Comparison of ENCODE assay signal across 9 mouse cellular contexts in genomic region chr6:63255826-63256555, GRCm38 (mm10). TPM values are rescaled to one million over a fixed set of nuclear protein-coding genes. Genes with fewer than 3 reads are reported as not detected.
A peak's percentile ranks its signal among the peaks of the same experiment; 100 is the strongest.
DNase-seq lines count a peak whose midpoint lies in the region; ATAC-seq lines count a peak whose summit lies in the region.
"Had no signal": no experiment of that assay in that cellular context is flagged by ENCODE, and none has a peak within 500 bp of the region (broad histone marks: within the 10 kb centered on the region; RNA-seq: fewer than 3 reads in every experiment).

Grid2 (plus strand) TSS chr6:63255876.

- H3K36me3 ChIP-seq in forebrain, embryonic 15.5 days = no peaks in the 10 kb centered on the region
- no peaks in the 10 kb centered on the region for H3K36me3 ChIP-seq in intestine, embryonic 16.5 days (ENCODE audit: control insufficient read depth, insufficient read depth, low read length)
- no peaks in the 10 kb centered on the region for H3K36me3 ChIP-seq in limb, embryonic 15.5 days
- H3K36me3 ChIP-seq in neural tube, embryonic 15.5 days = no peaks in the 10 kb centered on the region

- H3K4me2 ChIP-seq in forebrain, embryonic 15.5 days (replicated peaks) = peak within 1 kb of the TSS; percentile 98
- peak within 1 kb of the TSS; percentile 99 for H3K4me2 ChIP-seq in intestine, embryonic 16.5 days (ENCODE audit: low read depth, low read length)
- peak within 1 kb of the TSS; percentile 98 for H3K4me2 ChIP-seq in limb, embryonic 15.5 days
- peak within 1 kb of the TSS; percentile 84 for H3K4me2 ChIP-seq in neural tube, embryonic 15.5 days

- peak within 1 kb of the TSS; percentile 56 for H3K4me3 ChIP-seq in forebrain, embryonic 15.5 days
- peak within 1 kb of the TSS; percentile 57 for H3K4me3 ChIP-seq in intestine, embryonic 16.5 days (ENCODE audit: low read length)
- peak within 1 kb of the TSS; percentile 63 for H3K4me3 ChIP-seq in limb, embryonic 15.5 days
- H3K4me3 ChIP-seq in neural tube, embryonic 15.5 days (replicated peaks) = peak within 1 kb of the TSS; percentile 75

- DNase-seq in gastrocnemius, postnatal 14 days = peak; percentile 14
- DNase-seq in gastrocnemius, postnatal 25 days = no peak
- peak; percentile 80 for DNase-seq in cerebellum, adult 11-12 months
- DNase-seq in spleen, postnatal 36 days (ENCODE audit: low spot score in 2 of 2) = no peak

- H3K27ac ChIP-seq in forebrain, embryonic 15.5 days (replicated peaks) = 0 out of 2 replicates have a peak within 1 kb of the TSS, but pooled peaks have one; percentile 38
- H3K27ac ChIP-seq in intestine, embryonic 16.5 days (ENCODE audit: low read length) = no peak within 1 kb of the TSS
- no peak within 1 kb of the TSS for H3K27ac ChIP-seq in limb, embryonic 15.5 days
- H3K27ac ChIP-seq in neural tube, embryonic 15.5 days (replicated peaks) = peak within 1 kb of the TSS; percentile 83

- WGBS in forebrain, embryonic 15.5 days = under 1% methylated on average over 68 of the region's 71 CpGs
- 1% methylated on average over 71 of the region's 71 CpGs for WGBS in intestine, embryonic 16.5 days
- 0% methylated on average over 60 of the region's 71 CpGs for WGBS in limb, embryonic 15.5 days
- under 1% methylated on average over 70 of the region's 71 CpGs for whole genome bisulfite sequencing in neural tube, embryonic 15.5 days

- peak; percentile 85 for ATAC-seq in forebrain, embryonic 15.5 days (replicated peaks)
- ATAC-seq in intestine, embryonic 16.5 days = peak; percentile 74
- ATAC-seq in limb, embryonic 15.5 days (ENCODE audit: insufficient number of reproducible peaks, low FRiP score, low TSS enrichment, low read depth) = no peak
- peak; percentile 80 for ATAC-seq in neural tube, embryonic 15.5 days (ENCODE audit: low FRiP score)

- intact Hi-C loops in gastrocnemius, postnatal 14 days (cut with DNase I; ENCODE audit: low total_unique reads) = no loop called here

- no peaks in the 10 kb centered on the region for H3K9me3 ChIP-seq in forebrain, embryonic 15.5 days
- no peaks in the 10 kb centered on the region for H3K9me3 ChIP-seq in intestine, embryonic 16.5 days (ENCODE audit: control insufficient read depth, low read length)
- H3K9me3 ChIP-seq in limb, embryonic 15.5 days = no peaks in the 10 kb centered on the region
- no peaks in the 10 kb centered on the region for H3K9me3 ChIP-seq in neural tube, embryonic 15.5 days (replicated peaks)

- H3K4me1 ChIP-seq in forebrain, embryonic 15.5 days = peaks cover 20% of the 10 kb centered on the region
- H3K4me1 ChIP-seq in intestine, embryonic 16.5 days (ENCODE audit: control insufficient read depth, insufficient read depth, low read length) = peaks cover 3% of the 10 kb centered on the region; the same call in 1 of the 2 replicates
- H3K4me1 ChIP-seq in limb, embryonic 15.5 days = peaks cover 22% of the 10 kb centered on the region
- H3K4me1 ChIP-seq in neural tube, embryonic 15.5 days = peaks cover 20% of the 10 kb centered on the region

- H3K27me3 ChIP-seq in forebrain, embryonic 15.5 days = peaks cover 3% of the 10 kb centered on the region; the same call in 1 of the 2 replicates
- peaks cover 14% of the 10 kb centered on the region for H3K27me3 ChIP-seq in intestine, embryonic 16.5 days (replicated peaks; ENCODE audit: control insufficient read depth, insufficient read depth, low read length)
- peaks cover 46% of the 10 kb centered on the region for H3K27me3 ChIP-seq in limb, embryonic 15.5 days
- H3K27me3 ChIP-seq in neural tube, embryonic 15.5 days (replicated peaks) = no peaks in the 10 kb centered on the region

- peak within 1 kb of the TSS; percentile 60 for H3K9ac ChIP-seq in forebrain, embryonic 15.5 days (replicated peaks)
- peak within 1 kb of the TSS; percentile 62 for H3K9ac ChIP-seq in intestine, embryonic 16.5 days (ENCODE audit: low read depth, low read length)
- peak within 1 kb of the TSS; percentile 45 for H3K9ac ChIP-seq in limb, embryonic 15.5 days
- H3K9ac ChIP-seq in neural tube, embryonic 15.5 days (replicated peaks) = peak within 1 kb of the TSS; percentile 77

RNA-seq across cellular contexts. Expression of gene Grid2, which starts in this region (rescaled TPM):
- under 1 TPM; 0.18 to 0.25 TPM for total RNA-seq in gastrocnemius, postnatal 14 days (2021)
- not detected for total RNA-seq in gastrocnemius, postnatal 25 days (2021)
- polyA plus RNA-seq in forebrain, embryonic 15.5 days (2015; fragmentation: Nextera tagmentation; extraction: Ambion mirVana) = 2.5 and 3.9 TPM in 2 replicates
- 0.43 and 0.45 TPM in 2 replicates for polyA plus RNA-seq in intestine, embryonic 16.5 days (2015; fragmentation: Nextera tagmentation; extraction: Ambion mirVana)
- polyA plus RNA-seq in limb, embryonic 15.5 days (2015; fragmentation: Nextera tagmentation; extraction: Ambion mirVana) = 1.3 and 1.5 TPM in 2 replicates
- 11.5 and 14.8 TPM in 2 replicates for polyA plus RNA-seq in neural tube, embryonic 15.5 days (2015; fragmentation: Nextera tagmentation; extraction: Ambion mirVana)
- total RNA-seq: hematopoietic stem cell, adult 5-6 weeks had no signal

Comparison
In these comparisons a context has a peak if more than half of its experiments do, and no peak if none do; other contexts are left out.
1. Peak in DNase-seq in gastrocnemius, postnatal 14 days; RNA of the gene not detected or under 1 TPM.
2. Peak in ATAC-seq, H3K4me3 ChIP-seq, H3K9ac ChIP-seq and H3K4me2 ChIP-seq in intestine, embryonic 16.5 days; RNA of the gene not detected or under 1 TPM.
3. H3K27ac ChIP-seq: peak in forebrain, embryonic 15.5 days (single experiment) and neural tube, embryonic 15.5 days (single experiment); none in intestine, embryonic 16.5 days (single experiment) and limb, embryonic 15.5 days (single experiment).
4. Peak in every context shown above with its lines, with median percentiles within 50 percentile points of each other: H3K4me2 ChIP-seq, H3K4me3 ChIP-seq and H3K9ac ChIP-seq.